Comparison of ENCODE assay signal across 8 mouse cellular contexts in genomic region chr4:24896829-24897228, GRCm38 (mm10). TPM values are rescaled to one million over a fixed set of nuclear protein-coding genes. Genes with fewer than 3 reads are reported as not detected.
DNase-seq lines count a peak whose midpoint lies in the region; ATAC-seq lines count a peak whose summit lies in the region.

No protein-coding gene starts in this region.

- no peaks in the 10 kb centered on the region; the same call in 1 of the 2 replicates for H3K4me1 ChIP-seq in neural tube, embryonic 11.5 days (ENCODE audit: control insufficient read depth, insufficient read depth, low read length)
- H3K4me1 ChIP-seq in embryonic facial prominence, embryonic 15.5 days: peaks cover 10% of the 10 kb centered on the region

- ATAC-seq in neural tube, embryonic 11.5 days (ENCODE audit: insufficient read depth, low FRiP score, low TSS enrichment): no peak
- ATAC-seq in embryonic facial prominence, embryonic 15.5 days (ENCODE audit: insufficient number of reproducible peaks, low FRiP score, low TSS enrichment, low read depth): no peak
- no peak for ATAC-seq in inflammation-experienced regulatory T-cells, adult 6 months

- H3K36me3 ChIP-seq in neural tube, embryonic 11.5 days (ENCODE audit: control insufficient read depth, insufficient read depth, low read length): peaks cover 2% of the 10 kb centered on the region; the same call in 1 of the 2 replicates
- 0 out of 2 replicates have a peak, but pooled peaks cover 3% of the 10 kb centered on the region for H3K36me3 ChIP-seq in embryonic facial prominence, embryonic 15.5 days

- no peaks in the 10 kb centered on the region for H3K9me3 ChIP-seq in neural tube, embryonic 11.5 days (ENCODE audit: control insufficient read depth, low read length)
- no peaks in the 10 kb centered on the region for H3K9me3 ChIP-seq in embryonic facial prominence, embryonic 15.5 days (replicated peaks)

- peak; percentile 12 for DNase-seq in adrenal gland, postnatal 10 days
- DNase-seq in adrenal gland, postnatal 4 days (ENCODE audit: low spot score in 2 of 2): no peak
- peak; percentile 24 for DNase-seq in neural tube, embryonic 11.5 days (ENCODE audit: low spot score)
- no peak for DNase-seq in neural tube, embryonic 10.5 days (ENCODE audit: extremely low spot score, low spot score)
- DNase-seq in kidney, postnatal 36 days: peak; percentile 18 to 73
- DNase-seq in mesoderm, embryonic 11.5 days (ENCODE audit: low read depth, low spot score): peak; percentile 54

- H3K27me3 ChIP-seq in neural tube, embryonic 11.5 days (ENCODE audit: control insufficient read depth, insufficient read depth, low read length): no peaks in the 10 kb centered on the region
- H3K27me3 ChIP-seq in embryonic facial prominence, embryonic 15.5 days: no peaks in the 10 kb centered on the region

- no peak overlapping the region for H3K4me3 ChIP-seq in neural tube, embryonic 11.5 days (ENCODE audit: low read depth, low read length)
- H3K4me3 ChIP-seq in embryonic facial prominence, embryonic 15.5 days (replicated peaks): no peak overlapping the region

- H3K9ac ChIP-seq in neural tube, embryonic 11.5 days (ENCODE audit: low read length): no peak overlapping the region
- no peak overlapping the region for H3K9ac ChIP-seq in embryonic facial prominence, embryonic 15.5 days

- H3K27ac ChIP-seq in neural tube, embryonic 11.5 days (ENCODE audit: low read depth, low read length): no peak overlapping the region
- H3K27ac ChIP-seq in embryonic facial prominence, embryonic 15.5 days (replicated peaks): no peak overlapping the region

- 2% methylated on average over 1 of the region's 1 CpGs for WGBS in neural tube, embryonic 11.5 days
- WGBS in embryonic facial prominence, embryonic 15.5 days: 2% methylated on average over 1 of the region's 1 CpGs

- H3K4me2 ChIP-seq in neural tube, embryonic 11.5 days (ENCODE audit: low read depth): no peak overlapping the region
- peak overlapping the region; percentile 81 for H3K4me2 ChIP-seq in embryonic facial prominence, embryonic 15.5 days (replicated peaks)

RNA-seq across cellular contexts. Expression of gene Ndufaf4, which starts 1.1 kb away (rescaled TPM):
- total RNA-seq in adrenal gland, postnatal 10 days (2021): 10 to 100 TPM; 39.0 to 44.6 TPM
- 10 to 100 TPM; 25.6 to 26.6 TPM for total RNA-seq in adrenal gland, postnatal 4 days (2021)
- polyA plus RNA-seq in neural tube, embryonic 11.5 days (2014; fragmentation: Nextera tagmentation; extraction: Ambion mirVana): 68.5 and 69.0 TPM in 2 replicates
- 38.8 and 40.6 TPM in 2 replicates for polyA plus RNA-seq in embryonic facial prominence, embryonic 15.5 days (2015; fragmentation: Nextera tagmentation; extraction: Ambion mirVana)
- polyA plus RNA-seq in inflammation-experienced regulatory T-cells, adult 6 months (2017; shearing (Covaris generic)): 10 to 100 TPM; 25.0 to 33.1 (median 31.6) TPM

RNA-seq across cellular contexts. Expression of gene Klhl32, which starts 45.9 kb away (rescaled TPM):
- total RNA-seq in adrenal gland, postnatal 10 days (2021): 1 to 10 TPM; 3.1 to 3.4 TPM
- total RNA-seq in adrenal gland, postnatal 4 days (2021): 1 to 10 TPM; 6.2 to 7.6 TPM
- polyA plus RNA-seq in neural tube, embryonic 11.5 days (2014; fragmentation: Nextera tagmentation; extraction: Ambion mirVana): 6.5 and 10.5 TPM in 2 replicates
- polyA plus RNA-seq in embryonic facial prominence, embryonic 15.5 days (2015; fragmentation: Nextera tagmentation; extraction: Ambion mirVana): 4.5 and 6.3 TPM in 2 replicates
- under 1 TPM; 0.45 to 0.54 (median 0.46) TPM for polyA plus RNA-seq in inflammation-experienced regulatory T-cells, adult 6 months (2017; shearing (Covaris generic))

Comparison
In these comparisons a context has a peak if more than half of its experiments do, and no peak if none do; other contexts are left out.
1. DNase-seq: peak in adrenal gland, postnatal 10 days (single experiment), neural tube, embryonic 11.5 days (single experiment), kidney, postnatal 36 days (2 of 2) and mesoderm, embryonic 11.5 days (single experiment); none in adrenal gland, postnatal 4 days (0 of 2) and neural tube, embryonic 10.5 days (single experiment).